Mouse (Mus musculus): Measurements from ENCODE around the gene Camk2n2. TPM values are rescaled to one million over a fixed set of nuclear protein-coding genes. Genes with fewer than 3 reads are reported as not detected.

Camk2n2 gene
- total and polyA plus RNA-seq, 3 experiments = 1.5 to 7.0 (median 2.0) TPM

GRCm38 (mm10) chr16:20590680-20591038 is 30.4 kb downstream of the Camk2n2 start:
- H3K36me3 ChIP-seq (replicated peaks in 1 of 2; ENCODE audit: control insufficient read depth in 1 of 2, insufficient read depth in 1 of 2, low read length in 1 of 2) = no peaks in the 10 kb centered on the region
- no peak overlapping the region for H3K9ac ChIP-seq (ENCODE audit: insufficient read depth, low read depth)
- no peak overlapping the region for H3K4me2 ChIP-seq (ENCODE audit: insufficient read depth, low read depth, poor library complexity, severe bottlenecking)
- H3K27ac ChIP-seq (ENCODE audit: insufficient read depth, low read depth) = no peak overlapping the region
- no peak for TF ChIP-seq ZKSCAN1 (IDR thresholded peaks at IDR 0.05; ENCODE audit: borderline replicate concordance, low read depth, low read length)
- TF ChIP-seq IRF4 (IDR thresholded peaks at IDR 0.05; ENCODE audit: low read depth, low read length) = no peak
- no peak for TF ChIP-seq ETS1 (conservative IDR thresholded peaks at IDR 0.05; ENCODE audit: low read depth, low read length)
- TF ChIP-seq RCOR1 (conservative IDR thresholded peaks at IDR 0.05; ENCODE audit: low read depth, low read length) = no peak
- no peak for TF ChIP-seq ZNF384 (IDR thresholded peaks at IDR 0.05; ENCODE audit: low read depth, low read length)
- no peak for TF ChIP-seq HCFC1 (IDR thresholded peaks at IDR 0.05; ENCODE audit: low read depth, low read length)
- TF ChIP-seq MYC (IDR thresholded peaks at IDR 0.05; ENCODE audit: low read depth, low read length) = no peak
- no peak for TF ChIP-seq POLR2A (IDR thresholded peaks at IDR 0.05; ENCODE audit: low read depth, low read length)
- no peak for TF ChIP-seq ELF1 (IDR thresholded peaks at IDR 0.05; ENCODE audit: low read depth, low read length)
- no peak for TF ChIP-seq MAZ (IDR thresholded peaks at IDR 0.05; ENCODE audit: low read depth, low read length)
- TF ChIP-seq E2F4 (IDR thresholded peaks at IDR 0.05; ENCODE audit: insufficient replicate concordance, low read depth, low read length) = no peak
- TF ChIP-seq PAX5 (IDR thresholded peaks at IDR 0.05; ENCODE audit: low read length) = no peak
- TF ChIP-seq TBP (conservative IDR thresholded peaks at IDR 0.05; ENCODE audit: low read depth, low read length) = no peak
- no peak for TF ChIP-seq ZC3H11A (IDR thresholded peaks at IDR 0.05; ENCODE audit: low read depth, low read length)
- no peak for TF ChIP-seq MXI1 (IDR thresholded peaks at IDR 0.05; ENCODE audit: low read depth, low read length)
- TF ChIP-seq CTCF (conservative IDR thresholded peaks at IDR 0.05 in 1 of 2, IDR thresholded peaks at IDR 0.05 in 1 of 2; ENCODE audit: low read depth in 2 of 2, low read length in 2 of 2) = no peak
- TF ChIP-seq EP300 (IDR thresholded peaks at IDR 0.05; ENCODE audit: low read length) = no peak
- H3K4me3 ChIP-seq (replicated peaks in 1 of 3; ENCODE audit: low read depth in 2 of 3, low read length in 2 of 3, poor library complexity in 1 of 3) = no peak overlapping the region
- dilution Hi-C loops (cut with MboI; ENCODE audit: extremely low pct_ligation_motif_present, extremely low pct_unique_long_range_greater_than_20kb, low sequenced_read_pairs) = no loop called here
- H3K27me3 ChIP-seq (replicated peaks) = peaks cover 75% of the 10 kb centered on the region
- in situ Hi-C loops (cut with MboI; ENCODE audit: low pct_ligation_motif_present, low pct_unique_long_range_greater_than_20kb, low sequenced_read_pairs) = no loop called here
- peaks cover 0 to 11% of the 10 kb centered on the region in 2 experiments; a peak in 2 of 4 replicates for H3K4me1 ChIP-seq (ENCODE audit: control insufficient read depth in 1 of 2, insufficient read depth in 2 of 2)
- no peaks in the 10 kb centered on the region for H3K79me2 ChIP-seq (replicated peaks; ENCODE audit: control insufficient read depth, extremely low read depth, insufficient read depth, poor library complexity, severe bottlenecking)
- H3K9me3 ChIP-seq (replicated peaks; ENCODE audit: low read length) = peaks cover 7% of the 10 kb centered on the region
- no peak for DNase-seq (ENCODE audit: extremely low read depth)

- dilution Hi-C loops (cut with MboI; ENCODE audit: extremely low pct_ligation_motif_present, extremely low pct_unique_long_range_greater_than_20kb, low sequenced_read_pairs) (no loop called here), in situ Hi-C loops (cut with MboI; ENCODE audit: low pct_ligation_motif_present, low pct_unique_long_range_greater_than_20kb, low sequenced_read_pairs) (no loop called here)
- Histone ChIP-seq H3K9me3 (replicated peaks; ENCODE audit: low read length) (peaks cover 7% of the 10 kb centered on the region), H3K36me3 (replicated peaks in 1 of 2; ENCODE audit: control insufficient read depth in 1 of 2, insufficient read depth in 1 of 2, low read length in 1 of 2) (no peaks in the 10 kb centered on the region), H3K4me2 (ENCODE audit: insufficient read depth, low read depth, poor library complexity, severe bottlenecking) (peak overlapping the region; percentile 73), H3K4me3 (replicated peaks in 1 of 3; ENCODE audit: low read depth in 2 of 3, low read length in 2 of 3, poor library complexity in 1 of 3) (peak overlapping the region in 1 of 3 experiments; percentile 25), H3K27me3 (replicated peaks) (peaks cover 69% of the 10 kb centered on the region), H3K79me2 (replicated peaks; ENCODE audit: control insufficient read depth, extremely low read depth, insufficient read depth, poor library complexity, severe bottlenecking) (no peaks in the 10 kb centered on the region), H3K9ac (ENCODE audit: insufficient read depth, low read depth) (no peak overlapping the region), H3K27ac (ENCODE audit: insufficient read depth, low read depth) (no peak overlapping the region), H3K4me1 (ENCODE audit: control insufficient read depth in 1 of 2, insufficient read depth in 2 of 2) (peaks cover 0 to 11% of the 10 kb centered on the region in 2 experiments; a peak in 2 of 4 replicates)
- no peak for DNase-seq (ENCODE audit: extremely low read depth)
- TF ChIP-seq ZMIZ1 (IDR thresholded peaks at IDR 0.05; ENCODE audit: low read depth, low read length) (no peak), ZC3H11A (IDR thresholded peaks at IDR 0.05; ENCODE audit: low read depth, low read length) (no peak), E2F4 (IDR thresholded peaks at IDR 0.05; ENCODE audit: insufficient replicate concordance, low read depth, low read length) (no peak), POLR2A (IDR thresholded peaks at IDR 0.05; ENCODE audit: low read depth, low read length) (no peak), USF2 (conservative IDR thresholded peaks at IDR 0.05; ENCODE audit: low read depth, low read length) (no peak), UBTF (IDR thresholded peaks at IDR 0.05; ENCODE audit: low read depth, low read length) (no peak)
These were observed 31.0 kb downstream of the Camk2n2 start for GRCm38 (mm10) chr16:20589939-20590679.

All from CH12.LX (cell line).